Mouse (Mus musculus): ENCODE data around the gene Slc22a15. TPM values are rescaled to one million over a fixed set of nuclear protein-coding genes. Genes with fewer than 3 reads are reported as not detected.
"Not testable (repeated sequence)": the region's sequence is repeated elsewhere in the genome, so short reads cannot be mapped to it uniquely, and the experiment has no call there.

Gene Slc22a15
- total RNA-seq, 1 experiment from 2014 or later, result 7.1 TPM

DNA sequence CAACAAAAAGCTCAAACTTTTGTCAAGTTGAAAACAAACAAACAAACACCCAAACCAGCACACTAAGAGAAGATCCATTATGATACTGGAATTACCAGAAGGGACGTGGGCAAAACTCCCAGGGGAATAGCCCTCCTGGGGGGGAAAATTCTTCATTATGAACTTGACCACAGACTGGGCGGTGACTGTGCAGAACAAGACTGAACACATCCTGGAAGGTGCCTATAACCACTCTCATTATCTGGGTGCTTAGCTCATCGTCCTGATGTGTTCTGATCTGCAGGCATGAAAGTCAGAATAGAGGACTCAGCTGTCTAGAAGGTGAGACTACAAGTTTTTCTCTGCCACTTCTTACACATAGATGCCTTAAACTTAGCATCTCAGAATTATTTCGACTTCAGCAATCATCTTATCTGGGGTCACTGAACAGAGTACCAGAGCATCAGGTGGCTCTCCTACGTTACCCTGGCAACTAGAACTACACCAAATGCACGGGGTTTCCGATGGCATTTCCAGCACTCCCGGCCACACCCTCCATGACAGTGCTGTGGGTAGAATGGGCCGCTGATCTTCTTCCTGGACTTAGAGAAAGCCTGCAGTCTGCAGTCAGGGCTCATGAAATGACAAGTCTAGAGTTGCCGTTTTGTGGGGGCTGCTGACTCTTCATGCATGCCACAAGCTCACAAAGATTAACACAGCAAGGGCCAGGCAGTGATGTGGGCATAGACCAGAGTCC lies 94.2 kb downstream of the Slc22a15 start:
- no peak for ATAC-seq (replicated peaks; ENCODE audit: insufficient number of reproducible peaks, low FRiP score, low TSS enrichment, poor library complexity, severe bottlenecking)

DNA sequence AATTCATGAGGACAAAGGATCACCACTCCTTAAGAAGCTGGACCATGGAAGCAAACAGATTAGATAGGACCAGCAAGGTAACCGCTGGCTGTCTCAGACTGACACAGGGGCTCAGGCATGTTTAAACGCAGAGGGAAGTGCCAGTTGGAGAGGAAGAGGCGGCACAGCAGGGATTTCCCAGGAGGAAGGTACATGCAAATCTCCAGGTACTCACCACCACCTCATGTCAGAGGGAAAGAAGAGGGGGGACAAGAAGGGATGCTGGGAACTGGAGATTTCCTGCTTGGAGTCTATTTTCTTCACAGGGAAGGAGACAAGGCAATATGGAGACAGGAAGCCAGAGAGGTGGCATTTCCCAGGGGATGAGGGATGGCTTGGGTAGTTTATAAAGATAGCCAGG lies 95.7 kb downstream of the Slc22a15 start:
- no peak for ATAC-seq (replicated peaks; ENCODE audit: insufficient number of reproducible peaks, low FRiP score, low TSS enrichment, poor library complexity, severe bottlenecking)

DNA sequence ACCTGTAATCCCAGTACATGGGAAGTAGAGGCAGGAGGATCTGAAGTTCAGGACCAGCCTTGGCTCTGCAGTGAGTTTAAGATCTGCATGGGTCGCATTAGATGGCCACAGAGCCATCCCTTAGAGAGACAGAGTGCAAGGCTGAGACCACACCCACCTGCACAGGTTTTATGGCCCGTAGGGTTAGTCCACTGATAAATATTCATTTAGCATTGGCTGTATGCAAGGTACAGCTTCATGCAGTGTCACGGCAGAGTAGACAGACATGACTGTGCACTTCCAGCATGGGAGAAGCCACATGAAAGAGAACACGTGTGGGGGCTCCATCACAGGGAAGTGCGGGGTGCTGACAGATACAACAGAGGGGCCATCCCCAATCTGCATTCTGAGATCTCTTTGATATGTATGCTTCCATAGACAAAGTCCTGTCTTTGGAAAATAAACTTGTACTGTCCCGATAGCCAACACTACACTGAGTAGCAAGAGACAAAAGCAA lies 97.0 kb downstream of the Slc22a15 start:
- no peak for ATAC-seq (replicated peaks; ENCODE audit: insufficient number of reproducible peaks, low FRiP score, low TSS enrichment, poor library complexity, severe bottlenecking)

DNA sequence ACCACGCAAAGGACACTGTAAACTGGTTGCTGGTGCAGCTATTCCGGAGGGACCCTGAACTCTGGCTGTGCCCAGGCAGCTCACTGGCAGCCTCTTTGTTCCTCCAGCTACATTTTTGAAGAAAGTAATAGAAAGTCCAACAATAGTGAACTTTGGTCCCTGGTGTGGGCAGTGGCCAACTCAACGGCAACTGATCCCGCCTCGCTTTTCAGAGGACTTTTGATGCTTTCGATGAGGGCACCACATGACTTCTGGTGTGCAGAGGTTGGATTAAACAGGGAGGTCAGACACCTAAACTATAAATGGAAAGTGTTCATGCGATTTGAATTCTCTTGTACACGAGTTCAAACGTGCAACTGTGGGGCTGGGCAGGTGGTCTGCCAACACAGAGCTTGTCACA lies 99.9 kb downstream of the Slc22a15 start:
- no peak for ATAC-seq (replicated peaks; ENCODE audit: insufficient number of reproducible peaks, low FRiP score, low TSS enrichment, poor library complexity, severe bottlenecking)

DNA sequence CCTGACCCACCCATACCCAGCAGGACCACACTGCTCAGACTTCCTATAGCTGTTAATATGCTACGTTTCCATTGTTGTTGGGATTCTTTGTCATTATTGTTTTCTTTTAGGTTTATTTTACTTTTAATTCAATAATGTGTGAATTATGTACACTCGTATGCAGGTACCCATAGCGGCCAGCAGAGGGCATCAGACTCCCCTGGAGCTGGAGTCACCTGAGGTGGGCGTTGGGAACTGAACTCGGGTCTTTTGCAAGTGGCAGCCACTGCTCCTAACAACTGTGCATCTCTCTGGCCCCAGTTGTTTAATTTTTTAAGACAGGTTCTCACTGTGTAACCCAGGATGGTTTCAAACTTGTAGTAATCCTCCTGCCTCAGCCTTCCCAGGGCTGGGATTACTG lies 102.2 kb downstream of the Slc22a15 start:
- ATAC-seq (replicated peaks; ENCODE audit: insufficient number of reproducible peaks, low FRiP score, low TSS enrichment, poor library complexity, severe bottlenecking), result no peak

DNA sequence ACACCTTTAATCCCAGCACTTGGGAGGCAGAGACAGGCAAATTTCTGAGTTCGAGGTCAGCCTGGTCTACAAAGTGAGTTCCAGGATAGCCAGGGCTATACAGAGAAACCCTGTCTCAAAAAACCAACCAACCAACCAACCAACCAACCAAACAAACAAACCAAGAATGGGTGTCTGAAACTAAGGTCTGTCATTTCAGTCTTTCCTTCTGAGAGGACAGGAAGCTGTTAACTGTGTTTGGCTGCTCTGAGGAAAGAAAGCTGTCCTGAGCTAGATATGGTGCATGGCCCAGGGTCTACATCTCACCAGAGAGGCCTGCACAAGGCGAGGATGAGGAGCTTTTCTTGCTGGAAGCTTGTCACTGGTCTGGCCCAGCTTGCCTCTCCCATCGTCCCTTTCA lies 103.5 kb downstream of the Slc22a15 start:
- not testable (repeated sequence) for ATAC-seq (replicated peaks; ENCODE audit: insufficient number of reproducible peaks, low FRiP score, low TSS enrichment, poor library complexity, severe bottlenecking)

DNA sequence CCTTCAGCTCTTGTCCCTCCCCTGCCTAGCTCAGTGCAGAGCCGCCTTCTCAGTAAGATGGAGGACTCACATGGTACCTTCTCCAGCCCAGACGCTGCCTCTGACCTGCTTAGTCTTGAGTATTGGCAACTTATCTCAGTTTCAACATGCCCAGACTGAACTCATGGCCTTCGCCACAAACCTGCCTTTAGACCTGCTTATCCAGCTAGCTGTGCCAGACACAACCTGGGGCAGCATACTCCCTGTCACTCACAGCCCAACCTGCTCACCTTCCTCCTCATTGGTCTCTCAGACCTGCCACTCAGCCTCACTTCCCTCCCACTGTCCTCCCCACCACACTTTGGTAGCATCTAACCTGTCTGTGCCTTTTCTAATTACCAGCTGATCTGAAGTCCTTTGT lies 108.2 kb downstream of the Slc22a15 start:
- no peak for ATAC-seq (replicated peaks; ENCODE audit: insufficient number of reproducible peaks, low FRiP score, low TSS enrichment, poor library complexity, severe bottlenecking)

DNA sequence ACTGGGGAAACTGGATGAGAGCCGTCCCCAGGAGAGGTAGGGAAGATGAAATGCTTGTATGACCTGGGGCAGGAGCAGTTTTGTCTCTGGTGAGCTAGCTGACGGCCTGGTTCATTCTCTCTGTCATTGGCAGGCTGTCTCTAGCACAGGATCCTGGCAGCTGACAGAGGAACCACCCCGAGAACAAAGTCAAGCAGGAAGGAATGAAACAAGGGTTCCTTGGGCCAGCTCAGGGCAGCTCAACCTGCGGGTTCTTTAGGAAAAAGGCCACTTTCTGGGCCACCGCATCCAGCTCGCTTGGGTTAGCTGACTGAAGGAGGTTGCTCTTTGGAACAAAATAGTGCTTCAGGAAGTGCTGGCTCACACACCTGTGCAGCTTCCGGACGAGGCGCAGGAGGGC lies 109.5 kb downstream of the Slc22a15 start:
- no peak for ATAC-seq (replicated peaks; ENCODE audit: insufficient number of reproducible peaks, low FRiP score, low TSS enrichment, poor library complexity, severe bottlenecking)

DNA sequence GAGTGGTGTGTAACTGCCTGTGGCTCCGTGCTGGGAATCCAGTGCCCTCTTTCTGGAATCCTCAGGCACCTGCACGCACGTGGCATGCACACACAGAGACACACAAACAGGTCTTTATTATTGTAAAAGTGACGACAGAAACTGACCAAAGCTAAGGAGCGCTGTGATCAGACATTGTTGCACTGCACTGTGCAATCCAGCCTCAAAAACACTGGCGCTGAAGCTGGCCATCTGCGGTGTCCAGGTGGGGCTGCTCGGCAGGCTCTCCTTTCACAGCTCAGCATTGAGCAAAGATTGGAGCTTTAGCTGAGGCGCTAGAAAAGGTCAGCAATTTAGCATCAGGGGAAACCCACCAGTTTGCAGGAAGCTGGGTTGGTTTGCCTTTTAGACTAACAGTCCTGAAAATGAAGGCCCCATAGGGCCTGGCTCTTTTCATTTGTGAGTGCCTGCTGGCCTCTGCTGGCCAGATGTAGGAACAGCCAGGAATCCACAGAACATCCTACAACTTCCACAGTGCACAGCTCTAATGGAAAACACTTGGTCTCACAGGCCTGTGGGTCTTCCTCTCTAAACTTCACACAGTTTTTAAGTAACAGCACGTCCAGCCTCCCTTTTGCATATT lies 111.8 kb downstream of the Slc22a15 start:
- ATAC-seq (replicated peaks; ENCODE audit: insufficient number of reproducible peaks, low FRiP score, low TSS enrichment, poor library complexity, severe bottlenecking), result peak; percentile 59

DNA sequence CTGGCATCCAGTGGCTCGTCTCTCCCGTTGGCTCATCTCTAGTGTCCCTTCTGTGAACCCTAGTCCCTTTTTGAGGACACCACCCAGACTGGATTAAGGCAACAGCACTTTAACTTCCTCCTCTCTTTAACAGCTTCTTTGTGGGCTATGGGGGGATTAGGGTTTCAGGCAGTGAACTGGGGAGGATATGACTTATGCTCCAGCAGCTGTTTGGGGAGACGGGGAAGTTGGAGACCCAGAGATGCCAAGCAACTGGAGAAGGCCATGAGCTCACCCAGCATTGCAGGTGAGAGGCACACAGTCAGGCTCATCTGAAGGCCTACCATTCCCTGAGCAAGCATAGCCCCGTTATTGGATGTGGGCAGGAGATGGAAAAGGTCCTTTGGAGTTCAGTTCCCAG lies 112.3 kb downstream of the Slc22a15 start:
- no peak for ATAC-seq (replicated peaks; ENCODE audit: insufficient number of reproducible peaks, low FRiP score, low TSS enrichment, poor library complexity, severe bottlenecking)

DNA sequence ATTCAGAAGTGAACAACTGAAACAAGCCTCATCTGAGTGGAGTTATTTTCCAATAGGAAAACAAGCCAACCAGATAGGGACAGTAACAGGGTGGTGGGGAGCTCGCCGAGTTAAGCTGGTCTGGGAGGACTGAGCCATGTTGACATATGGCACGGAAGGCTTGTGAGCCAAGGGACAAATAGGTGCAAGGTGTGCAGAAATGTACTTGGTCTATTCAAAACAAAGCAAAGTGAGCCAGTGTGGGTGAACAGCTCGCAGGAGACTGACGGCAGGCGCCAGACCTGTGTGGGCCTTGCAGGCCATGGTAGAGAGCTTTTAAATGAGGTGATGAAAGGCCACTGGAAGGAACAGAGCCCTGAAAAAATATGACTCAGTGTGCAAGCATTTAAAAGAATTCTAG lies 116.6 kb downstream of the Slc22a15 start:
- ATAC-seq (replicated peaks; ENCODE audit: insufficient number of reproducible peaks, low FRiP score, low TSS enrichment, poor library complexity, severe bottlenecking), result no peak

DNA sequence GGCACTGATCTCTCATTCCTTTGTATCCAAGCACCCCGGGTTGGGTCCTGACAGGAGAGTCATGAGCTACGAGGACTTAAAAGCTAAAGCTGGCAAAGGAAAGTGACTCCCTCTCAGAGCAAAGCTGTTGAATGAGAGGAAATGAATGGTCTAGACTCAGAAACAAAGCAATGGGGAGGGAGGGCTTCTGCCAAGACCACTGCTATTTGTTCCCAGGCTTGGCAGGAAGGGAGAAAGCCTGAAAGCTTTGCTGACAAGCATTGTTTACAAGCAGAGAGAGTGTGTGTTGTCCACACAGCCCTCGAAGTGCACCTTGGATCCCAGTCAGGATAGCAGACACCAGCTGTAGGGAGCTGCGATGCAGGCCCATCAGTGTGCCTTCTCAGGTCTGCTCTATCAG lies 117.3 kb downstream of the Slc22a15 start:
- ATAC-seq (replicated peaks; ENCODE audit: insufficient number of reproducible peaks, low FRiP score, low TSS enrichment, poor library complexity, severe bottlenecking), result no peak

DNA sequence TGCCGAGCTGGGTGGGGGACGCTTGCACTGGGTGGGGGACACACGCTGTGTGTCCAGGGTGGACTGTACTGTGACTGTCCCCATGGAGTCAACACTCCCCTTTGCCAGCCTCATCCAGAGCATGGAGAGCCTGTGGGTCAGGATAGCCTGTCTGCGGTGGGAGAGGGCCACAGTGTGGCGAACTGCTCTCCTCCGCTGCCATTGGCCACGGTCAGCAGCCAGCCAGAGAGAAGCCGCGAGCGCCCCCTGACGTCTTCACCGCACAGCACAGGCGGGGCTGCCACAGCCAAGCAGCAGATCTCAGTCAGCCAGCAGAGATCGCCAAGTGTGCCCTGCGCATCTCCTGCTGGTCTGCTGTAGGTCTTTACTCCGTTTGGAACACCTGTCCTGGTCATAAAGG lies 118.1 kb downstream of the Slc22a15 start:
- ATAC-seq (replicated peaks; ENCODE audit: insufficient number of reproducible peaks, low FRiP score, low TSS enrichment, poor library complexity, severe bottlenecking), result peak; percentile 85

Other genes starting within 250 kb of the Slc22a15 start
- gene Mab21l3, start 75.5 kb downstream of the Slc22a15 start, total RNA-seq (2017), result not detected in 3 replicates
- not detected in 3 replicates for gene Nhlh2, start 85.6 kb upstream of the Slc22a15 start, total RNA-seq (2017)
- gene Casq2, start 162.0 kb upstream of the Slc22a15 start, total RNA-seq (2017), result not detected in 3 replicates

Measured in monocyte, adult 5-6 weeks (primary cell).